Mouse (Mus musculus): ENCODE measurements around the gene Csmd2.

DNA sequence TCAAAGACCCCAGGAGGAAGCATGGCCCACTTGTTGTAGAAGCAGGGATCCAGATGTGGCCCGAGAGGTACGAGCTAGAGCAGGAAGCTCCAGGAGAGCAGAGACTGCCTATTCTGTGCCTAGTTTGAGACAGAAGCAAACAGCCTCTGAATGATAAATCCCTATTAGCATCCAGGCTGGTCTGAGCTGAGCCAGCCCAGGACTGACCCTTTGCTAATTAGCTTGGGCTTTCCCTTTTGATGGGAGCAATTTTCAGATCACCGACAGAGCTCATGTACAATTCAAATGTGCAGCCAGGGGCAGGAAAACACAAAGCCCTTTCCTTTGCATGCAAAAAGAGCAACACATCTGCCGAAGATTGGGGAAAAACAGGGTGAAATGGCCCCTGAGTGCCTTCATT, 54.2 kb downstream of the Csmd2 start:
- no peak for TF ChIP-seq POLR2A (IDR thresholded peaks at IDR 0.05; ENCODE audit: low read depth, low read length)
- TF ChIP-seq CTCF (conservative IDR thresholded peaks at IDR 0.05; ENCODE audit: insufficient read depth, insufficient read length, low read depth, low read length), result no peak
